Mouse (Mus musculus): Measurements from ENCODE around the gene Gm8251.
"Not testable (repeated sequence)": the region's sequence is repeated elsewhere in the genome, so short reads cannot be mapped to it uniquely, and the experiment has no call there.

Gene Gm8251

DNA sequence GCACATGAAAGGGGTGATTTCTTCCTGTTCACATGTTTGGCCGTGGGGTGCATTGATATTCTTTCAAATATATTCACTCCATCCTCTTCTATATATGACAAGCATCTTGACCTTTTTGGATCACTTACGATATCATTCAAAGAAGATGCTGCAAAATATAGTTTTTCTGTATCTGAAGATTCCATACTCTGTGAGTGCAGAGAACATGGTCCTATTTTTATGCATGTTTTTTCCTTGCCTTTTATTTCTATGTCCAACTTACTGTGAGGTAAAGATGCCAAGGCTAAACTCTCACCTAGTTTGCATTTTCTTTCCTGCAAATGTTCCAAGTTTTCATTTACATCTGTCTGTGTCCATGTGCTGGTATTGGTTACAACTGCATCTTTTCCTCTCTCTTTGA is at the start of gene Gm8251:
Gm8251 (minus strand) TSS at position 101 of the 400 bp plus-strand sequence.
- DNase-seq (ENCODE audit: low spot score) = no peak

DNA sequence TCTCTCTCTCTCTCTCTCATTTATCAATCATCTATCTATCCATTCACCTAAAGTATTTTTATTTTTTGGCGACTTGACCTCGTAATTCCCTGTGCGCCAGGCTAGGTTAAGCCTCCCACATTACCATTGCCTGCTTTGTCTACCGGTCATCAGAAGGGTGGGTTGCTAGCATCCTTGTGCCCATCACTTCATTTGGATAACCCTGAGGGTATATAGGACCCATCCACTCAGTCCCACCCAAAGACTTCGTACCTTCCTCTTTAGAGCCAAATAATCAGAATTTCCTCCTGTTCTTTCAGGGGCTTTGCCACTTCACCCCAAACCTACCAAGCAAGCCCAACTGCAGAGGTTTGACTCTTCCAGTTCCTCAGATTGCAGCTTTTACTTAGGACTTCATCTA is 41.2 kb upstream of the Gm8251 start:
- DNase-seq (ENCODE audit: low spot score) = peak; percentile 32

DNA sequence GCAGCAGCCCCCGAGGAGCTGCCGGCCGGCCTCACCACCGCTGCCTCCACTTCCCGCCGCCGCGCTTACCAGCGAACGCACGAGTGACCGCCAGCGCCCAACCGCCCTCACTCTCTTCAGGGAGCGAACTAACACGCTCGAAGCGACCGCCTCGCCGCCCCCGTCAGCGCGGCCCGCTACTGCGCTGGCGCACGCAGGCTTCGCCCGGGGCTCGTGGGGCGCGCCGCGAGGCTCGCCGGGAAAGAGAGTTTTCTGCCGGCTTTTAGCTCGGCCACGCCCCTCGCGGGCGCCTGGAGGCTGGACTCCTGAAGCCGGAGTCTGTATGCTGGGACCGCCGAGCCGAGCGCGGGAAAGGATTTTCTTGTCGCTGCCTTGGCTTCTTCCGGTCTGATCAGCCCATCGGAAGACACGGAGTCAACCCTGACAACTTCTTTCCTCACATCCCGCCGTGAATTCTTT is 40.6 kb upstream of the Gm8251 start, which contains the start of gene Tex30:
Tex30 (minus strand) TSS at position 183 of the 459 bp plus-strand sequence.
- peak; percentile 99 for DNase-seq (ENCODE audit: low spot score)

DNA sequence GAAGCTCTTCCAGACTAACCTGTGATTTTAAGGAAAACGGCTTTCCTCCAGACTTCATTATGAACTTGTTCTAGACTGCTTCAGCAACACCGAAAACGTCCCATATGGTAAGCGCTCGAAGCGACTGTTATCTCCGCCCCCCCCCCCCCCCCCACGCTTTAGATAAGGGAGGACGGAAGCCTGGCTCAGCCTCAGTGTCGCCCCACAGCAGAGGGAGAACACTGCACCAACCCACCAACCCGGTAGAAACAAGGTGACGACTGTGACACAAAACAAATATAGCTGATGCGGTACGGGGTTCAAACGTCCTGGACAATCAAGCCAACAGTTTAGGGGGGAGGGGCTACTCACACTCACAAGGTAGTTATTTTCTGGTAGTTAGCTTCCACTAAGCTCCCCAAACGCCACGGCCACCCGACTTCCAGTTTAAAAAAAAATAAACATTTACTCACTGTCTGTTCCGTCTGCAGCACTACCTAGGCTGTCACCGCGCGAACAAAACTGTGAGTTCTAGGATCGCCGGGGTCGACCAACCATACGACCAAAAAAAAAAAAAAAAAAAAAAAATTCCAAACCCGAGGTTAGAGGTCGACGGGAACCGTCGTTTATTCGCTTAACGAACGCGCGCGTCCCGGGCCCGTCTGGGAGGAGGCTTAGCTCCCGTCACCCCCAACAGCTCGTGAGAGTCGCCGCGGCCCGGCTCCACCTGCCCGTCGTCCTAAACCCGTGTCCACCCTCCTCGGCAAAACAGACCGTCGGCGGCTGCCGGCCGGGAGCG is 39.9 kb upstream of the Gm8251 start:
- DNase-seq (ENCODE audit: low spot score) = peak; percentile 83

DNA sequence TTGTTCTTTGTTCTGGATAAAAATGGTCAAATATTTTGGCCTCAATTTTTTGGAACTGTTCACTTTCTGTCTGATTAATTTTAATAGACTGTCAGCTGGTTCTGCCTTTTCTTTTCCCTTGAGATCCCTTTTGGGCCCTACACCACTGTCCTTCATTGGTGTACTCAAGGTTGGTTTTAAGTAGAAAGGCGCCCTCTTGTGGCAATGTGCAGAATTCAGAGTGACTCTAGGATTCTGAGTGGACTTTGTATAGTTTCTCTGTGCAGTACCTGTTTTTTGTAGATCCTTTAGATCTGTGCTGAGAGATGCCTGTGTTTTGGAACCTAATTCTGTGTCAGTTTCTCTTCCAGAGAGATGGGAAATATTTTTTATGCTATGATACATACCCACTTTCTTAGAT is 2.9 kb upstream of the Gm8251 start:
- peak; percentile 75 for DNase-seq (ENCODE audit: low spot score)

DNA sequence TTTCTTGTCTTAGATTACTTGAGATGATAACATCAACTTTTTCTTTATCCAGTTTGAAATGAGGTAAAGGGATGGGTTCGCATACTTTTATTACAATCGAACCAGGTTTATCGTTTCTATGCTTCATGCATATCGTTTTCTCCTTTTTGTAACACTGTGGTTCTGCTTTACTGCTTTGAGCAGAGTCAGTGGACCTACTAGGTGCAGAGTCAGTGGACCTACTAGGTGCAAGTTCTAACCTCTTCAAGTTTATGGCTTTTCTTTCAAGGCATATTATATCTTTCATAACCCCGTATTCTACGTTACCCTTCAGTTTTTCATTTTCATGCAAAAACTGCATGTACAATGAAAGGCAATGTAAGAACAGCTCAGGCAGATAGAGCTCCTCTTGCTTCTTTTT is 1.7 kb upstream of the Gm8251 start:
- DNase-seq (ENCODE audit: low spot score) = no peak

DNA sequence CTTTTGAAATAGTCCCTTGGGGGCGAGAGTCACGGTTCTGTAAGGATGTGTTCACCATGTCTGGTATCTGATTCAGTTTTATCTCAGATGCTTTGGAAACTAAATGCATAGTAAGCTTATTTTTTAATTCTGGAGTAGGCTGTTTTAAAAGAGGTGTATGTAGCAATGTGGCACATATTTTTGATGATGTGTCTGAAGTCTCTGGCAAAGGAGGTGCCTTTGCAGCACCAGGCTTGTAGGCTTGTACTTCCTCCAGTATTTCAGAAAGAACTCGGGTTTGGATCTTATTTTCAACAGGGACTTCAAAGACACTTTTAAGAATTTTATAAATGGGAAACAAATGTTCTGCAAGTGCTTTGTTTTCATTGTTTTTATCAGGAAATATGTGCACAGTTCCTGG is 3.9 kb downstream of the Gm8251 start:
- no peak for DNase-seq (ENCODE audit: low spot score)

DNA sequence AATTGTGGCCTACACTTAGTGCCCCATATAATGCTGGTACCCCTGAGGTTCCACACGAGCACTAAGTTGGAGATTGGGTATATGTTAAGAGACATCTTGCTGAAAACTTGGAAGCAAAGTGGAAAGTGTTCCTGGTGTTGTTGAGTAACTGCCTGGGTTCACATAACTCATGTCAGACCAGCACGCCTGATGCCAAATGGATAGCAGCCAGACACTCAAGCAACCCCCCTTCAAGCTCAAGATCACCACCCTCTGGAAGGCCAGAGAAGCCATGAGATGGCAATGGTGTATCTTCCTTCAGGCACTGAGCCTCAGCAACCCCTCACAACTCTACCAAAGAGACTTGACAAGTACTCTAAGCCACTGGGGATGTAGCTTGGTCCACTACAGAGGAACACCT is 15.2 kb downstream of the Gm8251 start:
- DNase-seq (ENCODE audit: low spot score) = no peak

DNA sequence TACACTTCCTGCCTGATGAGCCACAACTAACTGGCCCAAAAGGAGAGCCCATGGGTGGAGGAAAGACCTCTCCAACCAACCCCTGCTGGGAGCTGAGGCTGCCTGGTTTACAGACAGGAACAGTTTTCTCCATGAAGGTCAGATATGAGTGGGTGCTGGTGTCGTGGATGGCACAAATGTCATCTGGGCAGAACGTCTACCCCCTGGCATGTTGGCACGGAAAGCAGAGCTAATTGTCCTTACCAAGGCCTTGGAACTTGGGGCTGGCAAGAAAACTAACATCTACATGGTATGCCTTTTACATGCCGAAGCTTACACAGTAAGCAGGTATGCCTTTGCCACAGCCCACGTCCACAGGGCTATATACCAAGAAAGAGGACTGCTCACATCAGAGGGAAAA is 16.0 kb downstream of the Gm8251 start:
- DNase-seq (ENCODE audit: low spot score) = not testable (repeated sequence)

DNA sequence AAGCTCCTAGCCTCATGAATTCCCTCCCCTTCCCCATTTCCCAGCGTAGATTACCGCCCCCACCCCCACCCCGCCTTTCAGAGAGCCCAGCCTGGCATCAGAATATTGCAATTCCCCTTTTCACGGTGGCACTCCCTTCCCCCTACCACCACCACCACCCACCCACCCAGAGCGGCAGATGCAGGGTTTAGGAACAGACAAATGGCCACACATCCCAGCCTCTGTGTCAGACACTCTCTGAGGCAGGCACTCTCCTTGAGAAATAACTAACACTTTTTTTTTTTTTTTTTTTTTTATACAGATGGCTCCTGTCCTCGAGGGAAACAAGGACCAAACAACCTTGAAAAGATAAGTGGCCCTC is 19.2 kb downstream of the Gm8251 start:
- no peak for DNase-seq (ENCODE audit: low spot score)

DNA sequence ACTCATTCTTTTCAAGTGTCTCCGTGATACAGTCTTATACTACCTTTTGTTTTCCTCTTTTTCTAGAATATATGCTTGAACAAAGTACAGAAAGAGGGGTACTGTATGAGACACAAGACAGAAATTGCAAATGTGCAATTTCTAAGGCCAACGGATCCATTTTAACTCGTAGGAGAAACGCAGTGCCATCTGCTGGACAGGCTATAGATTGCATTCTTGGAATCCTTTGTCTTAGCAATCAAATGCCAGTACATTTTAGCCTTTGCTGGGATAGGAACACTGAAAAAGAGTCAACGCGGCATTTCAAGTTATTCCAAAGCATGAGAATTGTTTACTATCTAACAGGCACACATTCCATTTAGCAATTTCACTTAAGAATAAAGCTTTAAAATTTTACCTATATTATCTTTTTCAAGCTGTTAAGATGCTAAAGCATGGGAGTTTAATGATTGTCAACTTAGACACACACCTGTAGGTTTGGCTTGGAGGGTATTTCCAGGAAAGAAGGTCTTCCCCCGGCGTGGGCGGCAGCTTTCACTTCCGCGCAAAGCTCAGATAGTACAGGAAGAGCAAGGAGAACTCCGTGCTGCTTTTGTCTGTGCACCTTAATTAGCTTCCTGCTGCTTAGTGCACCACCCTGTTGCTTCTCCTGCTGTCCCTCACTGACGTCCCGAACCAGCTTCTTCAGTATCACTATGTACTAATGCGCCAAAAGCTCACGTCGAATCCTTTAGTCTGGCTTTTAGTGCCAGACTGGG is 19.8 kb downstream of the Gm8251 start:
- peak; percentile 86 for DNase-seq (ENCODE audit: low spot score)

DNA sequence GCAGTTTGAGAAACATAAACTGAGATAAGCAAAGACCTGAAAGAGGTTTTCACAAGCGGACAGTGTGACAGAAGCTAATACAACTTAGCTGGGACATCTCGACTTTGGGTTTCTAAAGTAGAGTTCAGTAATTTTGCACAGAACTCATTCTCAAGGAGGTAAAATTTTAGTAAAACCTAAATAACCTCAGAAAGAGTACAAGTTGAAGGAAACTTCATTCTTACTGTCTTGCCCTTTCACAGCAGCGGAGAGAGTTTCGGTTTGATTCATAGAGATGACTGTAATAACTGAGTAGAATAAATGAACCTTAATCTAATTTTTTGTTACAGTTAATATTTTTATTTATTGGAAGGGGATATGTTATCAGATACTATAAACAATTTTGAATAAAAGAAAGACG is 28.8 kb downstream of the Gm8251 start:
- no peak for DNase-seq (ENCODE audit: low spot score)

DNA sequence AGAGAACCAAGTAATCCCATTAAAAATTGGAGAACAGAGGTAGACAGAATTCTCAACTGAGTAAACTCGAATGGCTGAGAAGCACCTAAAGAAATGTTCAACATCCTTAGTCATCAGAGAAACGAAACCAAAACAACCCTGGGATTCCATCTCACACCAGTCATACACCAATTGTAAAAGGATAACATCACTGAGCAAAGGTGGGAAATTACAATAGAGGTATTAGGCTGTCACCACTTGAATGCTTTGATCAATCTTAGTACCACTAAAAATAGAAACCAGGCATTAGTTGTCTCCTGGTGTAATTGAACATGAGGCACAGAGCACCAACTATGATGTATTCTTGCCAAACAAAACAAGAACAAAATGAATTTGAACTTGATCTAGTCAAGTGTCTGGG is 29.5 kb downstream of the Gm8251 start:
- no peak for DNase-seq (ENCODE audit: low spot score)

DNA sequence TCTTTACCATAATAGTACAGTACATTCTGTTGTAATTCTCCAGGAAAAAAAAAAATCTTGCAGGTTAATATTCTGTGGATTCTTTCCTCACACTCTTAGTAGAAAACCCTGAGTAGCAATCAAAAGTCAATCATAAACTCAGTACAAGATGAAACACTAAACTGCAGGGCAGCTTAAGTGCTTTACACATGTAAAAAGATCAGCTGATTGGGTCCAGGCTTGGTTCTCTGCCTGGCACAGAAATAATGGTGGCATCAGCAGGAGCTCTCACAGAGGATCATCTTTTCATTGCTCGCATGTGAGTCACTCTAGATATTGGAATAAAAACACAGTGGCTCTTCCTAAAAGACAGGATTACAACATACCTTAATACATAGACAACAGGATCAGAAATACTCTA is 34.1 kb downstream of the Gm8251 start:
- DNase-seq (ENCODE audit: low spot score) = no peak

DNA sequence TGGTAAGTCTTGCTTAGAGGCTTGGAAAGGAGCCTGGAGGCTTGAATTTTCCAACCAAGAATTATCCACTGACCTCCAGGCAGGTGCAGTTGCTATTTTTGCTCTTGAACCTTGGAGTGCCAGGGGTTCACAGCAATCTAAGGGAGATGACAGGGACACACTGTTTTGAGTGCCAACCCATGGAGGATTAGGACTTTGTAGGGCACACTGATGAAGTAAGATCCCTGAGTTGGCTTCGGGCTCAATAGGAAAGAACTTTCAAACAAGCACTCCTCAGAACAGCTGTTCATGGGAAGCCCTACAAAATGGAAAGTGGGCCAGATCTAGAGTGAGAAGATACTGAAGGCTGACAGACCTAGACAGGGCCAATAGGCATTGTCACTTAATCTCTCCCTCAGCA is 39.1 kb downstream of the Gm8251 start:
- DNase-seq (ENCODE audit: low spot score) = no peak

DNA sequence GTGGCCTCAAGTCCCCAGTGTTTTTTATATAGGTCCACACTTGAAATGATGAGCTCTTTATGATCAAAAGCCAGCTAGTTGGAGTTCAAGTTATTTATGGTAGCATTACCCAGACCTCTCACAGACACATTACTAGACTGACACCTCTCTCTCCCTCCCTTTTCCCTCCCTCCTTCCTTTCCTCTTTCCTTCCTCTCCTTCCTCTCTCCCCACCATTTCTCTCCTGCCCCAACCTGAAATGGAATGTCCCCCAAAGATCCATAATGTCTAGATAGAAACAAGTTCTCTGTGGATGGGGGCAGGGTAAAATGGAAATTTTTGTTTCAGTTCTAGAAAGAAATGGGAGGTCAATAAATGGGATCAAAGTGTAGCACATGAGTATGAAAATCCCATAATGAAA is 41.8 kb downstream of the Gm8251 start, which contains the start of gene Mettl21c:
Mettl21c (minus strand) TSS at position 101 of the 400 bp plus-strand sequence.
- no peak for DNase-seq (ENCODE audit: low spot score)

DNA sequence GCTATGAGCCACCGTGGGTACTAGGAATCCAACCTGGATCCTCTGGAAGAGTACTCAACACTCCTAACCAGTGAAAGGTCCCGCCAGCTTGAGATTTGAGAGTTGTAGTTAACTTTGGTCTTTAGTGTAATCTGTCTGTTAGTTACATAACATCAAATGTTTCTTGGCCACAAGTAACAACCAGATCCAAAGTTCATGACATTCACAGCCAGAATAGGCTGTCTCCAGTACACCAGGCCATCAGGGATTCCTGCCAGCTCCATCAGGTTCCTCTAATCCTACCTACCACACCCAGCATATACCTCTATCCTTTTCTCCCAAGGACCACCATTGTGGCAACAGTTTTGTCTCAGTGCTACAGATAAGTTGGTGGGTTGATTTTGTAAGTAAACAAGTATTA is 46.2 kb downstream of the Gm8251 start:
- DNase-seq (ENCODE audit: low spot score) = no peak

Measured in MN1 (cell line).